Mouse (Mus musculus): Measurements from ENCODE around the gene Cnnm2. TPM values are rescaled to one million over a fixed set of nuclear protein-coding genes. Genes with fewer than 3 reads are reported as not detected.

Gene Cnnm2
- polyA plus RNA-seq, 1 experiment: 28.9 TPM

GRCm38 (mm10) chr19:46869049-46869448 is 107.7 kb downstream of the Cnnm2 start:
- no peak for TF ChIP-seq CTCF (IDR thresholded peaks at IDR 0.05; ENCODE audit: extremely low read depth, insufficient read depth, low read length)
- no peak for TF ChIP-seq POLR2A (IDR thresholded peaks at IDR 0.05; ENCODE audit: extremely low read depth, insufficient read depth, low read length)
- Histone ChIP-seq H3K4me1 (ENCODE audit: control insufficient read depth, insufficient read depth, low read length) (peaks cover 2% of the 10 kb centered on the region), H3K4me3 (ENCODE audit: insufficient read depth, low read length) (no peak overlapping the region), H3K27ac (ENCODE audit: insufficient read depth, low read length) (no peak overlapping the region)

GRCm38 (mm10) chr19:46869526-46869925 is 108.1 kb downstream of the Cnnm2 start:
- Histone ChIP-seq H3K4me3 (ENCODE audit: insufficient read depth, low read length) (no peak overlapping the region), H3K27ac (ENCODE audit: insufficient read depth, low read length) (no peak overlapping the region), H3K4me1 (ENCODE audit: control insufficient read depth, insufficient read depth, low read length) (peaks cover 2% of the 10 kb centered on the region)
- TF ChIP-seq POLR2A (IDR thresholded peaks at IDR 0.05; ENCODE audit: extremely low read depth, insufficient read depth, low read length): no peak
- TF ChIP-seq CTCF (IDR thresholded peaks at IDR 0.05; ENCODE audit: extremely low read depth, insufficient read depth, low read length): peak; percentile 91

GRCm38 (mm10) chr19:46871096-46871495 is 109.7 kb downstream of the Cnnm2 start:
- TF ChIP-seq POLR2A (IDR thresholded peaks at IDR 0.05; ENCODE audit: extremely low read depth, insufficient read depth, low read length) (no peak), CTCF (IDR thresholded peaks at IDR 0.05; ENCODE audit: extremely low read depth, insufficient read depth, low read length) (no peak)
- Histone ChIP-seq H3K4me1 (ENCODE audit: control insufficient read depth, insufficient read depth, low read length) (peaks cover 2% of the 10 kb centered on the region), H3K27ac (ENCODE audit: insufficient read depth, low read length) (no peak overlapping the region), H3K4me3 (ENCODE audit: insufficient read depth, low read length) (no peak overlapping the region)

- no peak overlapping the region for H3K4me3 ChIP-seq (ENCODE audit: insufficient read depth, low read length)
- no peak overlapping the region for H3K27ac ChIP-seq (ENCODE audit: insufficient read depth, low read length)
- TF ChIP-seq POLR2A (IDR thresholded peaks at IDR 0.05; ENCODE audit: extremely low read depth, insufficient read depth, low read length): no peak
- TF ChIP-seq CTCF (IDR thresholded peaks at IDR 0.05; ENCODE audit: extremely low read depth, insufficient read depth, low read length): no peak
- peaks cover 2% of the 10 kb centered on the region for H3K4me1 ChIP-seq (ENCODE audit: control insufficient read depth, insufficient read depth, low read length)
Observed at GRCm38 (mm10) chr19:46871651-46872050, 110.3 kb downstream of the Cnnm2 start.

- TF ChIP-seq CTCF (IDR thresholded peaks at IDR 0.05; ENCODE audit: extremely low read depth, insufficient read depth, low read length): no peak
- TF ChIP-seq POLR2A (IDR thresholded peaks at IDR 0.05; ENCODE audit: extremely low read depth, insufficient read depth, low read length): no peak
- Histone ChIP-seq H3K4me3 (ENCODE audit: insufficient read depth, low read length) (no peak overlapping the region), H3K4me1 (ENCODE audit: control insufficient read depth, insufficient read depth, low read length) (peaks cover 2% of the 10 kb centered on the region), H3K27ac (ENCODE audit: insufficient read depth, low read length) (no peak overlapping the region)
Observed at GRCm38 (mm10) chr19:46873924-46874323, 112.5 kb downstream of the Cnnm2 start.

GRCm38 (mm10) chr19:46875790-46876189 is 114.4 kb downstream of the Cnnm2 start:
- H3K27ac ChIP-seq (ENCODE audit: insufficient read depth, low read length): no peak overlapping the region
- no peak overlapping the region for H3K4me3 ChIP-seq (ENCODE audit: insufficient read depth, low read length)
- H3K4me1 ChIP-seq (ENCODE audit: control insufficient read depth, insufficient read depth, low read length): peaks cover 4% of the 10 kb centered on the region
- TF ChIP-seq CTCF (IDR thresholded peaks at IDR 0.05; ENCODE audit: extremely low read depth, insufficient read depth, low read length) (peak; percentile 95), POLR2A (IDR thresholded peaks at IDR 0.05; ENCODE audit: extremely low read depth, insufficient read depth, low read length) (no peak)

- Histone ChIP-seq H3K4me1 (ENCODE audit: control insufficient read depth, insufficient read depth, low read length) (0 out of 2 replicates have a peak, but pooled peaks cover 2% of the 10 kb centered on the region), H3K27ac (ENCODE audit: insufficient read depth, low read length) (no peak overlapping the region), H3K4me3 (ENCODE audit: insufficient read depth, low read length) (no peak overlapping the region)
- TF ChIP-seq POLR2A (IDR thresholded peaks at IDR 0.05; ENCODE audit: extremely low read depth, insufficient read depth, low read length): no peak
- no peak for TF ChIP-seq CTCF (IDR thresholded peaks at IDR 0.05; ENCODE audit: extremely low read depth, insufficient read depth, low read length)
Observed at GRCm38 (mm10) chr19:46877886-46878285, 116.5 kb downstream of the Cnnm2 start.

GRCm38 (mm10) chr19:46878346-46878745 is 117.0 kb downstream of the Cnnm2 start:
- 0 out of 2 replicates have a peak, but pooled peaks cover 2% of the 10 kb centered on the region for H3K4me1 ChIP-seq (ENCODE audit: control insufficient read depth, insufficient read depth, low read length)
- TF ChIP-seq POLR2A (IDR thresholded peaks at IDR 0.05; ENCODE audit: extremely low read depth, insufficient read depth, low read length) (no peak), CTCF (IDR thresholded peaks at IDR 0.05; ENCODE audit: extremely low read depth, insufficient read depth, low read length) (peak; percentile 32; the same call in 1 of the 2 replicates)
- no peak overlapping the region for H3K27ac ChIP-seq (ENCODE audit: insufficient read depth, low read length)
- H3K4me3 ChIP-seq (ENCODE audit: insufficient read depth, low read length): no peak overlapping the region

GRCm38 (mm10) chr19:46879876-46880275 is 118.5 kb downstream of the Cnnm2 start:
- no peak for TF ChIP-seq POLR2A (IDR thresholded peaks at IDR 0.05; ENCODE audit: extremely low read depth, insufficient read depth, low read length)
- no peak for TF ChIP-seq CTCF (IDR thresholded peaks at IDR 0.05; ENCODE audit: extremely low read depth, insufficient read depth, low read length)
- Histone ChIP-seq H3K27ac (ENCODE audit: insufficient read depth, low read length) (no peak overlapping the region), H3K4me3 (ENCODE audit: insufficient read depth, low read length) (no peak overlapping the region)

GRCm38 (mm10) chr19:46885365-46885764 is 124.0 kb downstream of the Cnnm2 start:
- H3K4me1 ChIP-seq (ENCODE audit: control insufficient read depth, insufficient read depth, low read length): no peaks in the 10 kb centered on the region
- H3K4me3 ChIP-seq (ENCODE audit: insufficient read depth, low read length): no peak overlapping the region
- H3K27ac ChIP-seq (ENCODE audit: insufficient read depth, low read length): no peak overlapping the region
- TF ChIP-seq CTCF (IDR thresholded peaks at IDR 0.05; ENCODE audit: extremely low read depth, insufficient read depth, low read length): no peak
- TF ChIP-seq POLR2A (IDR thresholded peaks at IDR 0.05; ENCODE audit: extremely low read depth, insufficient read depth, low read length): no peak

More at GRCm38 (mm10) chr19:46879876-46880275, 118.5 kb downstream of the Cnnm2 start:
- H3K4me1 ChIP-seq (ENCODE audit: control insufficient read depth, insufficient read depth, low read length): 0 out of 2 replicates have a peak, but pooled peaks cover 2% of the 10 kb centered on the region

All from cortical plate, adult 2 months (tissue).